Mouse (Mus musculus) kidney, adult 18-20 months (tissue): ENCODE measurements around the gene Acta1.

Experiments used
- DNase-seq: peaks from one replicate; pipeline ENCODE4 v3.0.0; 2021

Gene Acta1

GRCm38 (mm10) chr8:123882412-123882811 is 12.1 kb downstream of the Acta1 start:
- DNase-seq: no peak

GRCm38 (mm10) chr8:123880821-123881350 is 13.7 kb downstream of the Acta1 start:
- no peak for DNase-seq

- no peak for DNase-seq
Observed at GRCm38 (mm10) chr8:123880271-123880670, 14.3 kb downstream of the Acta1 start.

- no peak for DNase-seq
Observed at GRCm38 (mm10) chr8:123877865-123878264, 16.7 kb downstream of the Acta1 start.

- DNase-seq: no peak
Observed at GRCm38 (mm10) chr8:123874324-123874723, 20.2 kb downstream of the Acta1 start.

- DNase-seq: no peak
Observed at GRCm38 (mm10) chr8:123873364-123873763, 21.2 kb downstream of the Acta1 start.

GRCm38 (mm10) chr8:123872048-123872447 is 22.5 kb downstream of the Acta1 start:
- DNase-seq: no peak

- no peak for DNase-seq
Observed at GRCm38 (mm10) chr8:123866971-123867370, 27.6 kb downstream of the Acta1 start.

- DNase-seq: no peak
Observed at GRCm38 (mm10) chr8:123865786-123866185, 28.8 kb downstream of the Acta1 start.

GRCm38 (mm10) chr8:123860386-123860785 is 34.2 kb downstream of the Acta1 start:
- DNase-seq: no peak

GRCm38 (mm10) chr8:123859648-123860259 is 34.8 kb downstream of the Acta1 start, which contains the start of gene Ccsap:
Ccsap (minus strand) TSS chr8:123860209.
- DNase-seq: no peak

GRCm38 (mm10) chr8:123858941-123859647 is 35.5 kb downstream of the Acta1 start:
- peak; percentile 91 for DNase-seq

- no peak for DNase-seq
Observed at GRCm38 (mm10) chr8:123858574-123858940, 36.0 kb downstream of the Acta1 start.

- no peak for DNase-seq
Observed at GRCm38 (mm10) chr8:123857361-123857760, 37.2 kb downstream of the Acta1 start.

GRCm38 (mm10) chr8:123854733-123855475 is 39.6 kb downstream of the Acta1 start:
- DNase-seq: no peak

- no peak for DNase-seq
Observed at GRCm38 (mm10) chr8:123854252-123854651, 40.3 kb downstream of the Acta1 start.

- no peak for DNase-seq
Observed at GRCm38 (mm10) chr8:123851590-123851989, 43.0 kb downstream of the Acta1 start.

GRCm38 (mm10) chr8:123849352-123849751 is 45.2 kb downstream of the Acta1 start:
- DNase-seq: no peak

GRCm38 (mm10) chr8:123847546-123847945 is 47.0 kb downstream of the Acta1 start:
- no peak for DNase-seq

- no peak for DNase-seq
Observed at GRCm38 (mm10) chr8:123846509-123846908, 48.0 kb downstream of the Acta1 start.

- no peak for DNase-seq
Observed at GRCm38 (mm10) chr8:123845991-123846390, 48.6 kb downstream of the Acta1 start.

- no peak for DNase-seq
Observed at GRCm38 (mm10) chr8:123845114-123845513, 49.4 kb downstream of the Acta1 start.

- no peak for DNase-seq
Observed at GRCm38 (mm10) chr8:123844341-123844740, 50.2 kb downstream of the Acta1 start.

- no peak for DNase-seq
Observed at GRCm38 (mm10) chr8:123842086-123842485, 52.5 kb downstream of the Acta1 start.
